Mouse (Mus musculus): ENCODE results near the gene Fkbp7.

DNA sequence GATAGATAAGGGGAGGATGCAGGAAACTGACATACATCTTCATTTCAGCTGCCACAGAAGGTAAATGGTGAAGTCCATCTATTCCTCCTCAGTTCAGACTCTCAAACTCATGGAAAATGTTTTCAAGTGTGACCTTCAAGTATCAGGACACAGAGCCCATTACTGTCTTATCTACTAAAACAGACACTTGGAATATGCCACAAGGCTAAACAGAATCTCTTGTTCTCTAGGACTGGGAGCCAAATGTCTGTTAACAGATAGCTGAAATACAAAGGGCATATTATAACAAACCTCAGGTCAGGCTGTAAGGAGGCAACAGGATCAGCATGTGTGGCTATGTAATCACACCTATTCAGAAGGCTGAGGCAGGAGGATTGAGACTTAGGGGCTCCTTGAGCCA, 29.1 kb downstream of the Fkbp7 start:
- no peak for TF ChIP-seq POLR2A (IDR thresholded peaks at IDR 0.05; ENCODE audit: low read depth, low read length)
- TF ChIP-seq CTCF (IDR thresholded peaks at IDR 0.05; ENCODE audit: extremely low read depth, insufficient read length, insufficient replicate concordance, low read depth, low read length), result no peak

All from small intestine, adult 2 months (tissue).